Mouse (Mus musculus) hindbrain, embryonic 11.5 days (tissue): ENCODE measurements at regions not wholly inside any gene's neighbourhood (a gene's known extent, or its start where the extent isn't known, plus 50 kb on each side); places are given as distances from the start of the nearest gene placed in this dataset.

Experiments used
- ATAC-seq: fragments of 200-750 bp; cut with Nextera tagmentation; 2 replicates; pipeline ENCODE4 v1.8.0; 2017; ENCODE audit warnings: mild to moderate bottlenecking, moderate TSS enrichment, moderate library complexity; ENCODE audit not compliant: low FRiP score
- DNase-seq: peaks from one replicate; pipeline ENCODE4 v3.0.0-alpha.2; 2015; ENCODE audit warnings: low spot score
- H3K27ac ChIP-seq: fragments of 300-500 bp; sonication (generic); 2 replicates; pipeline ENCODE4 v1.5.1; 2014; ENCODE audit warnings: mild to moderate bottlenecking, low read depth, low read length
- H3K27me3 ChIP-seq: fragments of 300-500 bp; sonication (generic); 2 replicates; pipeline ENCODE4 v1.6.1; 2014; ENCODE audit warnings: mild to moderate bottlenecking, low read length, moderate library complexity, mixed read lengths; ENCODE audit not compliant: control insufficient read depth, insufficient read depth
- H3K36me3 ChIP-seq: fragments of 300-500 bp; sonication (generic); 2 replicates; pipeline ENCODE4 v1.6.1; 2014; ENCODE audit warnings: mild to moderate bottlenecking, low read length, moderate library complexity, mixed read lengths; ENCODE audit not compliant: control insufficient read depth, insufficient read depth
- H3K4me1 ChIP-seq: fragments of 300-500 bp; sonication (generic); replicated peaks from 2 replicates; pipeline ENCODE4 v1.6.1; 2014; ENCODE audit warnings: low read length, mixed read lengths; ENCODE audit not compliant: control insufficient read depth, insufficient read depth
- H3K4me2 ChIP-seq: fragments of 300-500 bp; sonication (generic); replicated peaks from 2 replicates; pipeline ENCODE4 v1.6.1; 2014; ENCODE audit warnings: mild to moderate bottlenecking, low read depth, low read length
- H3K4me3 ChIP-seq: fragments of 300-500 bp; sonication (generic); 2 replicates; pipeline ENCODE4 v1.5.1; 2014; ENCODE audit warnings: low read depth, low read length
- H3K9ac ChIP-seq: fragments of 300-500 bp; sonication (generic); 2 replicates; pipeline ENCODE4 v1.6.1; 2014; ENCODE audit warnings: low read depth, low read length
- H3K9me3 ChIP-seq: fragments of 300-500 bp; sonication (generic); 2 replicates; pipeline ENCODE4 v1.6.1; 2016; ENCODE audit warnings: low read length; ENCODE audit not compliant: control insufficient read depth
- WGBS: fragments of 180-500 bp; shearing (Covaris S2); extraction: QIAGEN DNeasy Blood & Tissue Kit; methylation state at CpG from one replicate; pipeline ENCODE4 v1.1.7; 2014; 5-methylcytosine and 5-hydroxymethylcytosine counted together

- H3K9me3 ChIP-seq = no peaks in the 10 kb centered on the region
- H3K4me3 ChIP-seq = no peak overlapping the region
- no peak overlapping the region for H3K4me2 ChIP-seq
- ATAC-seq (no peak), DNase-seq (no peak)
- H3K36me3 ChIP-seq = no peaks in the 10 kb centered on the region
- H3K9ac ChIP-seq = no peak overlapping the region
- no peaks in the 10 kb centered on the region for H3K4me1 ChIP-seq
- no peaks in the 10 kb centered on the region for H3K27me3 ChIP-seq
- 83% methylated on average over 13 of the region's 13 CpGs for WGBS
- no peak overlapping the region for H3K27ac ChIP-seq
These were observed 66.1 kb downstream of the Slc4a3 start for GRCm38 (mm10) chr1:75612083-75612720.

GRCm38 (mm10) chr1:75613206-75613605, 67.1 kb downstream of the Slc4a3 start:
- Histone ChIP-seq H3K36me3 (no peaks in the 10 kb centered on the region), H3K27me3 (no peaks in the 10 kb centered on the region), H3K9ac (no peak overlapping the region), H3K4me2 (no peak overlapping the region), H3K9me3 (no peaks in the 10 kb centered on the region), H3K27ac (no peak overlapping the region), H3K4me1 (no peaks in the 10 kb centered on the region), H3K4me3 (no peak overlapping the region)
- 57% methylated on average over 2 of the region's 2 CpGs for WGBS
- ATAC-seq (no peak), DNase-seq (no peak)

GRCm38 (mm10) chr1:75616971-75617370, 70.9 kb downstream of the Slc4a3 start:
- Histone ChIP-seq H3K27ac (no peak overlapping the region), H3K4me2 (no peak overlapping the region), H3K9ac (no peak overlapping the region), H3K36me3 (no peaks in the 10 kb centered on the region), H3K27me3 (no peaks in the 10 kb centered on the region), H3K4me3 (no peak overlapping the region), H3K4me1 (no peaks in the 10 kb centered on the region), H3K9me3 (no peaks in the 10 kb centered on the region)
- DNase-seq (no peak), ATAC-seq (no peak)
- WGBS = 84% methylated on average over 2 of the region's 2 CpGs

GRCm38 (mm10) chr1:75618367-75618790, 72.3 kb downstream of the Slc4a3 start:
- 59% methylated on average over 7 of the region's 7 CpGs for WGBS
- Histone ChIP-seq H3K36me3 (no peaks in the 10 kb centered on the region), H3K4me3 (no peak overlapping the region), H3K27me3 (no peaks in the 10 kb centered on the region), H3K4me1 (no peaks in the 10 kb centered on the region), H3K9ac (no peak overlapping the region), H3K4me2 (no peak overlapping the region), H3K9me3 (no peaks in the 10 kb centered on the region), H3K27ac (no peak overlapping the region)
- ATAC-seq = no peak
- no peak for DNase-seq

- 94% methylated on average over 2 of the region's 2 CpGs for WGBS
- Histone ChIP-seq H3K9me3 (no peaks in the 10 kb centered on the region), H3K4me1 (no peaks in the 10 kb centered on the region), H3K9ac (no peak overlapping the region), H3K36me3 (no peaks in the 10 kb centered on the region), H3K27me3 (no peaks in the 10 kb centered on the region), H3K4me3 (no peak overlapping the region), H3K4me2 (no peak overlapping the region), H3K27ac (no peak overlapping the region)
- ATAC-seq = no peak
- no peak for DNase-seq
These were observed 84.2 kb downstream of the Slc4a3 start for GRCm38 (mm10) chr1:75630287-75630686.

- Histone ChIP-seq H3K9me3 (no peaks in the 10 kb centered on the region), H3K4me1 (no peaks in the 10 kb centered on the region), H3K27ac (no peak overlapping the region), H3K9ac (no peak overlapping the region), H3K27me3 (no peaks in the 10 kb centered on the region), H3K4me2 (no peak overlapping the region), H3K4me3 (no peak overlapping the region), H3K36me3 (no peaks in the 10 kb centered on the region)
- 65% methylated on average over 1 of the region's 1 CpGs for WGBS
- ATAC-seq (no peak), DNase-seq (no peak)
These were observed 85.7 kb downstream of the Slc4a3 start for GRCm38 (mm10) chr1:75631729-75632128.

GRCm38 (mm10) chr1:75635591-75635990, 89.5 kb downstream of the Slc4a3 start:
- no peak for DNase-seq
- Histone ChIP-seq H3K9me3 (no peaks in the 10 kb centered on the region), H3K27me3 (no peaks in the 10 kb centered on the region), H3K9ac (no peak overlapping the region), H3K36me3 (no peaks in the 10 kb centered on the region), H3K27ac (no peak overlapping the region), H3K4me1 (no peaks in the 10 kb centered on the region), H3K4me2 (no peak overlapping the region), H3K4me3 (no peak overlapping the region)
- ATAC-seq = no peak
- 89% methylated on average over 4 of the region's 4 CpGs for WGBS

GRCm38 (mm10) chr1:75639031-75640001, 93.2 kb downstream of the Slc4a3 start:
- Histone ChIP-seq H3K4me1 (no peaks in the 10 kb centered on the region), H3K9ac (no peak overlapping the region), H3K4me3 (no peak overlapping the region), H3K36me3 (no peaks in the 10 kb centered on the region), H3K27me3 (no peaks in the 10 kb centered on the region), H3K27ac (no peak overlapping the region), H3K4me2 (no peak overlapping the region), H3K9me3 (no peaks in the 10 kb centered on the region)
- ATAC-seq (no peak), DNase-seq (peak; percentile 27)
- 29% methylated on average over 8 of the region's 8 CpGs for WGBS

- Histone ChIP-seq H3K4me2 (no peak overlapping the region), H3K4me3 (no peak overlapping the region), H3K9ac (no peak overlapping the region), H3K4me1 (no peaks in the 10 kb centered on the region), H3K9me3 (no peaks in the 10 kb centered on the region), H3K36me3 (no peaks in the 10 kb centered on the region), H3K27ac (no peak overlapping the region), H3K27me3 (no peaks in the 10 kb centered on the region)
- DNase-seq (no peak), ATAC-seq (no peak)
- 53% methylated on average over 3 of the region's 3 CpGs for WGBS
These were observed 96.4 kb downstream of the Slc4a3 start for GRCm38 (mm10) chr1:75642496-75642895.
